Mouse (Mus musculus) adrenal gland, postnatal 10 days (tissue): Measurements from ENCODE around the gene Lrrc51. TPM values are rescaled to one million over a fixed set of nuclear protein-coding genes. Genes with fewer than 3 reads are reported as not detected.
"Not testable (repeated sequence)": the region's sequence is repeated elsewhere in the genome, so short reads cannot be mapped to it uniquely, and the experiment has no call there.

Experiments
- DNase-seq: peaks from one replicate; pipeline ENCODE4 v3.0.0; 2021; ENCODE audit warnings: mixed read lengths
- total RNA-seq, 2 experiments: library from RNA; stranded (reverse); gene quantifications; 2 replicates each; pipeline ENCODE4 v1.2.3; 2021

The Lrrc51 gene
- total RNA-seq, 2 experiments from 2014 or later = 8.4 TPM

DNA sequence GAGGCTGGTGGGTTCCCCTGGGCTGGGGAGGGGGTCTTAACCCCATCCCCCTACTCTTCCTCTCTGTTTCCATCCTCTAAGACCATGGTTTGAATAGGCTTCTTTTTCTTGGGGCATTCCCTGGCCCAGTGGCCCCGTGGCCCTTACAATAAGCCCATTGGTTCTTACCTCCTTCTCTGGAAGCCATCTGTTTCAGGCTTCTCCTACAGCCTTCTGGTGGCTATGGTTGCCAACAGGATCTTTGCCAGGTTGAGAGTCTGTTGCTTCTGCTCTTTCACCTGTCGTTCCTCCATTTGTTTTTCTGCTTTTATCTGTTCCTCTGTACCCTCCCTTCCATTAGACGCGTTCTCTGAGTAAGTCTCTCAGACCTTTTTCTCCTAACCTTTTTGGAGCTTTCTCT is 3.9 kb upstream of the Lrrc51 start:
- no peak for DNase-seq

DNA sequence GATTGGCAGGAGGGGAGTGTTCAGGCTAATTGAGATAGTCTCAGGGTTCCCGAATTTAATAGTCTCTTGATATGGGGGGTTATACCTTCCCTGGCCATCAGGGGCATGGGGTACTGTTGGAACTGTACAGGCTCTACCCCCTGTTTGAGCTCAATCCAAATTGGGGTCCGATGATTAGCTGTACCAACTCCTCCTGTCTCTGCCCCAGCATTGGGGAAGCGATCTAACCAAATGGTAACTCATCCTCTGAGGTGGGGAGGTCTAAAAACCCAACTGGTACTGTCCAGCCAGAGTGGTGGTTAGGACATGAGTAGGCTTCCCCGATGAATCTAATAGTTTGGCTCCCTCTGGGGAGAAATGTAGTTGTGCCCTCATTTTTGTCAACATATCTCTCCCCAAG is 3.3 kb upstream of the Lrrc51 start:
- no peak for DNase-seq

DNA sequence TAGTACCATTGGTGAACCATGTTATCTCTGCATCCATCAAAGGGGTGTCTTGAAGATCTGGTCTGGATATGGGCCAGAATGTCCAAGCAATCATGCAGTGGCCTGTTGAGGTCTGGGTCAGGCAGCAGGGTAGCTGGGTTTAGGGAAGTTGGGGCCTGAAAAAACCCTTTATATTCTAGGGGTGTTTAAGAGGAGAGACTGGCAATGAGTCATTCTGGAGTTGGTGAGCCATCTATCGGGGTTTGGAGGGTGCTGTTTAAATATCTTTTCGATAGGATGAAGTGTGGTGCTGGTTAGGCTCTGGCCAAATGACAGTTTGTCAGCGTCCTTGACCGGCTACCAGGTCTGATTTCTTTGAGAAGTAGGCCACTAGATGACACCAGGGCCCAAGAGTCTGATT is 2.3 kb upstream of the Lrrc51 start:
- DNase-seq = no peak

DNA sequence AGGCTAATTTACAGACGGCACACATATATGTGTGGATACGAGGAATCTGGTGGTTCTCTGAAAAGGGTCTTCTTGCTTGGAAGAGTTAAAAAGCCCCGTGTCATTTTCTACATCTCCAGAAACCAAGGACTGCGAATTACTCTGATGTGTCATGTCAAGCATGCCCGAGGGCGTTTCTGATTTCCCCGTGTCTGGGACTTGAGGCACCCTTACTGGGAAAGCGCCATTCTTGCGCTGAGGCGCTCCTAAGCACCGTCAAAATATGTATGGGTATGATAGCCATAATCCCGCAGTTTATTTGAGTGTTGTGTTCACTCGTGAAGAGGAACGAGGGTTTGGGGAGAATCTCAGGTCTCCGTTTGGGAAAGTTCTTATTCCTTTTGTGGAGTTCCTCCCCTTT is 395 bp downstream of the Lrrc51 start:
- peak; percentile 33 for DNase-seq

DNA sequence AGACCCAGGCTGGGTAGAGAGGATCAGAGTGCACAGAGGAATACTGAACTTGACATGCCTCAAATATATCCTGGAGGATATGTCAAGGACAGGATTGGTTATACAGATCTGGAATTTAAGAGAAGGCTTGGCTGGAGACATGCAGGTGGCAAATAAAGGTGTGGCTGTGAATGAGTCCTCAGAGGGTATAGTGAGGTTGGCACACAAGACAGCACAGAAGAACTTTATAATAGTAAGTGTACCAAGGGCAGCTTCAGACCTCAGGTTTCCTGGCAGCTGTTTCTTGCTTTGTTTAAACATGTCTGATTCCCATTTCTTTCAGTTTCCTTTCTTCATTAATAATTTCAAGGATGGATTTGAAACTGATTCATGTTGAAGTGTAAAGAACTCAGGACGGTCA is 1.1 kb downstream of the Lrrc51 start:
- no peak for DNase-seq

DNA sequence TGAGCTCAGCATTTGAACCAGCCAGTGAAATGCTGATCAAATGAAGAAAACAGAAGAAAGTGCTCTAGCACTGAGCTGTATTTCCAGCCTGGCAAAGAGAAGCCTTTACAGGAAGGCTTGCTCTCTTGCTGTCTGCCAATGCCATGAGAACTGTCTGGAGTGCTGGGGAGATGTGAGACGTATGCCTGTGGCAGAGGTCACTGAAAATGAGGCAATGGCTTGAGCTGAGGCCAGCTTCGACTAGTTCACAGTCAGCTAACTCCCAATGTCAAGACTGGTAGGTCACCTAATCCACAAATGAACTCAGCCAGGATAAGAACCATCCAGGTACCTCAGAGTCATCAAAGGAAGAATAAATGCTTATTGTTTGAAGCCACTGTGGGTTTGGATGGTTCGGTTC is 5.6 kb downstream of the Lrrc51 start:
- peak; percentile 63 for DNase-seq

DNA sequence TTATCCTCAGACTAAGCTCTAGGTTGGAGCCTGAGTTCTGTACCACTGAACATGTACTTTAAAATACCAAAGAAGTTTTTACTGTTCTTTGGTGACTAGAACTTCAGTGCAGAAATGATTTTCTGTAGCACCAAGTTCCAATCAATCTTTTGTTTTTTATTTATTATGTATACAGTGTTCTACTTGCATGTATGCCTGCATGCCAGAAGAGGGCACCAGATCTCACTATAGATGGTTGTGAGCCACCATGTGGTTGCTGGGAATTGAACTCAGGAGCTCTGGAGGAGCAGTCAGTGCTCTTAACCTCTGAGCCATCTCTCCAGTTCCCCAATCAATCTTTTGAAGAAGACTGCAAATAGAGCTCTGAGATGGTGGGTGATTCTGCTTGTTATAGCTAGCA is 7.8 kb downstream of the Lrrc51 start:
- DNase-seq = not testable (repeated sequence)

DNA sequence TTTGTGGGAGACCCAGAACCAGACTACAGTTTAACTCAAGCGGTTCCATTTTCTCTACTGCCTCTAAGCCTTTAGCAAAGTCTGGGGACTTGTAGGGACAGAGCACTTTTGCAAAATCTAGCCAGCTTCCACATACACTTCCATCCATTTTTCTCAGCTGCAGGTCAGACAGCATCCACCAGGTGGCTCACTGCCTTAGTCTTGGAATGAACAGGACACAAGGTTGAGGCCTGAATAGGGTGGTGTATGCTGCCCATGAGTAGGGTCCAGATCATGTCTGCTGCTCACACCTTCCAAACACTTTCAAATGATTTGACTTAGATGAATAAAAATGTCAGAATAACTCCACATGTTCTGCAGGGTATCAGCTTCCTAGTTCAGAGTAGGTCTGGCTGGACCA is 15.6 kb downstream of the Lrrc51 start:
- DNase-seq = peak; percentile 78

DNA sequence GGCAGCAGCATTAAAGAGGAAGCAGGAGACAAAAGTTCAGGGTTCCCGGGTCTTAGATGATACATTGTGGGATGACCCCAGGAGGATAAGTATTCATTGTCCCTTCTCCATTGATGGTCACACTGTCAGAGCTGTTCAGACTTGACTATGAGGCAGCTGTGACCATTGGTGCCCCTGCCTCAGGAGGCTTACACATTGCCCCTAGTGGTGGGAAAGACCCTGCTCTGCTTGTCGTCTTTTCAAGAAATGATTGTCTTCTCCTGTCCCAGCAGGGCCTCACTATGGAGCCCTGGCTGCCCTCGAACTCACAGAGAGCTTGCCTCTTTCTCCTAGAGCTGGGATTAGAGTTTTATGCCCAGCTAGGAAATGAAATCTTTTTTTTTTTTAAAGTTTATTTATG is 21.7 kb downstream of the Lrrc51 start:
- DNase-seq = no peak

DNA sequence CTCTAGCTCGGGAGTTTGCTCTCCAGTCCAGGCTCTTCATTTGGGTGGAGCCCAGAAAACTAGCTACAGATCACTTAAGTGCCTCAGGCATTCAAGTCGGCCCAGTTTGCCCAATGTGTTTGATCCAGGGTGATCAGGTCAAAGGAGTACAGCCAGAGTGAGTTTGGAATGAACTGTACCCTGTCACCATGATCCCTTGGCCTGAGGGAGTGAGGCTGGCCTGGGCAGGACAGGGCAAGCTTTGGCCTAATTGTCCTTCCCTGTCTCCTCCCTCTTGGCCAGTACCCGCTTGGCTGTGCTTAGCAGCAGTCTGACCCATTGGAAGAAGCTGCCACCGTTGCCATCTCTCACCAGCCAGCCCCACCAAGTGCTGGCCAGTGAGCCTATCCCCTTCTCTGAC is 23.6 kb downstream of the Lrrc51 start:
- peak; percentile 55 for DNase-seq

DNA sequence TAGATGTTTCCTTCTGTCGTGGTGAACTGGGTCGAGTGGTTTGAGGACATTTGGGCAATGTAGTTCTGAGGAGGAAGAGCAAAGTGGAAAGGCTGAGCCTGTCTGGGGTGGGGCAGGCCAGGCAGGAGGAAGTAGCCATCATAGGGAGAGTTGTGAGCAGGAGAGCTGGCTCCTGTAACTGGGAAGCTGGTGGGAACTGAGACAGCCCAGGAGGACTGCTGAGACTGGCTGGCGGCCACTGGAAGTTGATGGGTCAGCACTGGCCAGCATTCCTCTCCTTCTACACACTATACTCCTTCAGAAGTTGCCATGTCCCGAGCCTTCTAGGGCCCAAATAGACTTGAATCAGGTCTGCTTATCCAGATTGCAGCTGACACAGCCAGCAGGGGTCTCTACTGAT is 25.3 kb downstream of the Lrrc51 start:
- no peak for DNase-seq

DNA sequence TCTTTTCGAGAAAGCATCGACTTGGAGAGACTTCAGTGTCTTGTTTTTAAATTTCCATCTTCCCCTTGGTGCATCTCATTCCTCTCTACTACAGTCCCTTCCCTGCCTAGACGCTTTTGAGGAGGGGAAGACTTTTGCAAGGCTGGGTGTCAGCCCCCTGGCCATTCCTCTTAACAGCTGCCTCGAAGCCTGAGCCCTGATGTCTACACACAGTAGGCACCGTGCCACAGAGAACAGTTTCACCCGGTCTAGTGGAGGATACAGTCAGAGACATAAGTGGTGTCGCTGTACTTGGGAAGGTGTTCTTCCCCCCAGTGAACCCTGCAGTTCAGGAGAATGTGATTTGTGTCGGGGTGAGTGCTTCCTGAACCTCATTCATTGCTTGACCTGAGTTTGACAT is 27.0 kb downstream of the Lrrc51 start:
- peak; percentile 34 for DNase-seq

DNA sequence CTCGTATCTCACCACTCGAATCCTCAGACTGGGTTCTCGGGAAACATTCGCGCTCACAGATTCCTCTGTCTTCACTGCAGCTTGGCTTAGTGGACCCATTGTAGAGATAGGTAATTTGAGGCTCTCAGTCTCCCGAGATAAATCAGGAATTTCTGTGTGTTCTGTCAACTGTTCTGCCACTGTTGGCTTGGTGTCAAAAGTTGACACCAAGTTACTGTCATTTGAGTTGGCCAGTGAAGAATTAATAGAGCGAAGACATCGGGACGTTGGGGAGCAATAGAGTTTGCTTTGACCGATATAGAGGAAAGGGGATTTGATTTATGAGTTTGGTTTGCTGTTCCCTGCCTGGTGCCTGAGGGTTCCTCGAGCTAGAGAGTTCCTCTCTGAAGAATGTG is 27.4 kb downstream of the Lrrc51 start, which contains the start of gene Tomt:
Tomt (minus strand) TSS at position 73 of the 395 bp plus-strand sequence.
- no peak for DNase-seq

DNA sequence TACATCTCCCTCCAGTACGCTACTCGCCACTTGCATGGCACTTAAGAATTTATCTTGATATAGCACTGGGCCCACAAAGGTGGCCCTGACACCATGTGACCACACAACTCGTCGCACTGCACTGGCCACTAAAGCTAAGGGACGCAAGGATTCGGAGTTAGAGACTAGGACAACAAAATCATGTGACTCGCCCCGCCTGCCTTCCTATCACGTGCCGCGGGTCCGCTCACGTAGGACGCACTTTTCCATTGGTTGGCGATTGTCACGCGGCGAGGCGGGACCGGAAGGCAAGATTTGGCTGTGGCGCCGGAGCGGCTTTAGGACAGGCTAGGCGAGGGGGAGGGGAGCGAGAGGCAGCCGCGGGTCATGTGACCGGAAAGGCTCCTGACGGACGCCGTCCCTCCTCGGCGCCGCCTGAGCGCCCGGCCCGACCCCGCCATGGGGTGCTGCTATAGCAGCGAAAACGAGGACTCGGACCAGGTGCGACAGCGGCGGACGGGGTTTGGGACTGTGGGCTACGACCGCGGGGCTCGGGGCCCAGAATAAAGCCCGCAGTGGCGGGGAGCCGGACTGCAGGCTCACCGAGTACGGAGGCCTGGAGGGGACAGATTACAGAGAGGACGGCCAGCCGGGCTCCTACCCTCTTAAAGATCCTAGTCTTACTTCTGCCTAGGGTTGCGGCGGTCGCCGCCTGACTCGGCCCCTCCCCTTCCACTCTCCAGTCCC is 28.0 kb downstream of the Lrrc51 start, which contains the start of gene Lamtor1:
Lamtor1 (plus strand) TSS at position 344 of the 726 bp plus-strand sequence.
- DNase-seq = peak; percentile 99

DNA sequence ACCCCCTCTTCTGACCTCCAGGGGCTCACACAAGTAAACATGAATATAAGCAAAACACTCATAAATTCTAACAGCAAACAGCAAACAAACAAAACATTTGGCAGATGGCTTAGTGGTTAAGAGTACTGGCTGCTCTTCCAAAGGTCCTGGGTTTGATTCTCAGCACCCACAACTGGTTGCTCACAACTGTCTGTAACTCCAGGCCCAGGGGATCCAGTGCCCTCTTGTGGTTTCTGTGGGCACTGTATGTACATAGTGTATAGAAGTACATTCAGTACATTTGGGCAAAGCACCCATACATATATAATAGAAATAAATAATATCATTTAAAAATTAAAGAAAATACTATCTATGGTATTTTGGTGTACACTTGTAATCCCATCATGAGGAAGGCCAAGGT is 30.8 kb downstream of the Lrrc51 start:
- no peak for DNase-seq

DNA sequence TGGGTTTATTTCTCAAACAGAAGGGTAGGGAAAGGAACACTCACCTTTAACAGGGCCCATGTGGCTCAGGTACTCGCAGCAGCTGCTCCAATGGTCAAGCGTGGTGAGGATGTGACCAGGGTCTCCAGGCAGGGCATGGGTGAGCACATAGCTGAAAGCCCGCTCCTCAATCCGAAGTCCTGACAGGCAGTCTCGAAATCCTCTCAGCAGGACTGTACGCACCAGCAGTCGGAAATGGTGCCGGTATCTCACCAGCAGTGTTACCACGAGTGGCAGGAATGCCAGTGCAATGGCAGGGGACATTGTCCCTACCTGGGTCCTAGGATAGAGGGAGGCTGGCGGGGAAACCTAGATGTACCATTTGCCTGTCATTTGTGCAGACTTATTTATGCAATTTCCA is 31.7 kb downstream of the Lrrc51 start:
- DNase-seq = no peak

DNA sequence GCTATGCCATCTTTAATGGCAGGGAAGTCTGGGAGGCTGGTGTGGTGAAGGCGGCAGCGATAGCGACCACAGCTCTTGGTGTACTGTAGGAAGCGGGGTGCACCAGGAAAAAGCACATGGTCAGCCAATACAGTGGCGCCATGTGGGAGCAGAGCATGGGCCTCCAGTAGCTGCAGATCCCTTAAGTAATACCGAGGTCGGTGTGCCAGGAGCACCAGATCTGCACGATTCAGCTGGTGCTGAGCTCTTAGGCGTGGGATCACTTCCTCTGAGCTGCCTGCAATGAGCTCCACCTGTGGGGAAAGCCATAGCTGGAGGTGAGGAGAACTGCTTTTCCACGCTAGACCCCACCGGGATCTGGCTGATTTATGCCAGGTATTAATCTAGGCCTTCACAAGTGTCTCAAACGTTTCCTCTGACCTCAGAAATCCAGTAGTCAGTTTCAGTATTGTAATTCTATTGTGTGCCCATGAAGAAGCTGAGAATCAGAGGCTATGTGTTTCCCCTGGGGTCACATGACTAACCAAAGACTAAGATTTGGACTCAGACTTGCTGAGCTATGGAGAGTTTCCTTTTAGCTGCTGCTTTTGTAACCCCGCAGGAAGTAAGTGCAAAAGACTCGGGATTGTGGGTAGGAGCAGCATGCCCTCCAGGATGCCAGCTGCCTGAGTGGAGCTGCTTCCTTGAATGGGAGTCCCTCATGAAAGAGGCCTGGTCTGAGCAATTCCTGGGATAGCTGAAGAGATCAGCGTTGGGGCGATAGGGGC is 33.2 kb downstream of the Lrrc51 start:
- DNase-seq = no peak

DNA sequence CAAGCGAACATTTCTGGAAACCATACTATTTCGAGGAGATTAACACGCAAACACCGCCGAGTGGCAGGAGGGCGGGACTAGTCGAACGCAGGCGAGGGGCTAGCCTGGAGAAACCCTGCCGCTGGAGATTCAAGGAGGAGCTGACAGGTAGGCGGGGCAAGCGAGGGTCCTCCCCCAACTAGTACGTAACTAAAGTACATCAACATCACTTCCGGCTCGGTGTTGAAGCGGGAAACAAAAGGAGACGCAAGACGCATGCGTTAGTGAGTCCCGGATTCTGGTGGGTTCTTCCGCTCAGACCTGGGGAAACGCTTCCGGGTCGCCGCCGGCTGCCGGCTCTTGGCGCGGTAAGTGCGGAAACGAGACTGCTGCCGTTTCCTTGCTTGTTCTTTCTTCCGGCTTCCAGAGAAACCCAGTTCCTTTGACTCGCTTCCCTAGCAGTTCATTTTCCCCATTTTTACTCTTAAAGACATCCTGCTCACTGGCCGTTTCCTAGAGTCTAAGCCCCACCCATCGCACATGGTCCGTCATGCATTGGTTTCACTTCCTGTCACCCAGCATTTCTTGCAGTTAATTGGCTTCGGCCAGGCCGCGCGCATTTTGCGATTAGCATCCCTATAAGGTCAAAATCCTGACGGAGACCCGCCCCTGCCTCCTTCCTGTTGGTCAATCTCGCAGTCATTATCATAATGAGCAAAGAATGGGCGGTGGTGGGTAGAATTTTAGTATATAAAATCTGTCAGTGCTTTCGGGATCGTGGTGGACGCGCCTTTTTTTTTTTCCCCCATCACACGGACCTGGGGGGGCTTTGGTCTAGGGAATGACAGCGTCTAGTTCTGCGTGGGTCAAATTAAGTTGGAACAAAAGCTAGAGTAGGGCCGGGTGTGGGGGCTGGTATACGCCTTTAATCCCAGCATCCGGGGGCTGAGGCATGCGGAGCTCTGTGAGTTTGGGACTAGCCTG is 37.3 kb downstream of the Lrrc51 start:
- DNase-seq = peak; percentile 95

DNA sequence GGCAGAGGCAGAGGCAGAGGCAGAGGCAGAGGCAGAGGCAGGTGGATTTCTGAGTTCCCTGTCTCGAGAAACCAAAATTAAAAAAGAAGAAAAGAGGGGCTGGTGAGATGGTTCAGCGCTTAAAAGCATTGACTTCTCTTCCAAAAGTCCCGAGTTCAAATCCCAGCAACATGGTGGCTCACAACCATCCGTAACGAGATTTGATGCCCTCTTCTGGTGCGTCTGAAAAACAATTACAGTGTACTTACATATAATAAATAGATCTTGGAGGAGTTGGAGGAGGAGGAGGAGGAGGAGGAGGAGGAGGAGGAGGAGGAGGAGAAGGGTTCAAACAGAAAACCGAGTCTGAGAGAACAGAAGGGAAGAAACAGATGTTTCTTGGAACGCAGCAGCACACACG is 38.0 kb downstream of the Lrrc51 start:
- no peak for DNase-seq

DNA sequence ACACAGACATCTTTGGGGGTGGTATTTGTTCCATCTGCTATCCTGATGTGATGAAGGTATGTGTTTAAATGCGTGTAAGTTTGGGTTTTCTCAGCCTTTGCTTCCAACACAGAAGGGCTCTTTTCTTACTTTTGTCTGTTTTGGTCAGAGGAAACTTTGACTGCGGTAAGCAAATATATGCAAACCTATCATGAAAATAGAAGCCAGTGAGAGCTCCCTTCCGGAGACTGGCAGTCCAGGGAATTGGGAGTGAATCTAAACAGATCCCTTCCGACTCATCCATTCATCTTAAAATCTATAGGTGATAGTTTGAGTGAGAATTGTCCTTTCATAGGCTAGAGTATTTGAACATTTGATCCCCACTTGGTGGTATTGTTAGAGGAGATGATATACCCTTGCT is 45.2 kb downstream of the Lrrc51 start:
- DNase-seq = no peak

DNA sequence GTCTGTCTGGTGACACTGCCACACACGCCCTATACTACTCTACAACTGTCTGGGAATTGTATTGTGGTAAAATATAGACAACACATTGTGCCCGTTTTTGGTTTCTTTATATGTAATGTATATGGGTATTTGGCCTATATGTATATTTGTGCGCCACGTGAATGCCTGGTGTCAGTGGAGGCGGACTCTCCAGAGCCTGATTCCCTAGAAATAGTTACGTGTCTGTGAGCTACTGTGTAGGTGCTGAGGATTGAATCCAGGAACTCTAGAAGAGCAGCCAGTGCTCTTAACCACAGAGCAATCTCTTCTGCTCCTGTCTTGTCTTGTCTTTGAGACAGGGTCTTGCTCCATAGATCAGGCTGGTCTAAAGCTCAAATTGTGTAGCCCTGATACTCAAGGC is 47.4 kb downstream of the Lrrc51 start:
- DNase-seq = no peak

DNA sequence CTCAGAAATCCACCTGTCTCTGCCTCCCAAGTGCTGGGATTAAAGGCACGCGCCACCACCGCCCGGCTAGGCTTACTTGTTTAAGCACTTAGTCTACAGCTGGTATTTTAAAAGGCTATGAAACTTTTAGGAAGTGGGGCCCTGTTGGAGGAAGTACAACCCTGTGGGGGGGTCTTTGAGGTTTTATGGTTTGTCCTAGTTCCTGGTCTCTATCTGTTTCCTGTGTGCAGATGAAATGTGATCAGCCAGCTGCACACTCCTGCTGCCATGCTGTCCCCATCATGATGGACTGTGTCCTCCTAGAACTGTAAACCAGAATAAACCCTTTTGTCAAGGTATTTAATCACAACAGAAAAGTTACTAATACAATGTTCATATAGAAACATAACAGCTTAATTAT is 49.5 kb downstream of the Lrrc51 start:
- no peak for DNase-seq
